Mouse (Mus musculus): ENCODE measurements around the gene Fkrp. TPM values are rescaled to one million over a fixed set of nuclear protein-coding genes. Genes with fewer than 3 reads are reported as not detected.

The Fkrp gene
- polyA plus RNA-seq, 1 experiment from 2014 or later: 14.2 TPM

DNA sequence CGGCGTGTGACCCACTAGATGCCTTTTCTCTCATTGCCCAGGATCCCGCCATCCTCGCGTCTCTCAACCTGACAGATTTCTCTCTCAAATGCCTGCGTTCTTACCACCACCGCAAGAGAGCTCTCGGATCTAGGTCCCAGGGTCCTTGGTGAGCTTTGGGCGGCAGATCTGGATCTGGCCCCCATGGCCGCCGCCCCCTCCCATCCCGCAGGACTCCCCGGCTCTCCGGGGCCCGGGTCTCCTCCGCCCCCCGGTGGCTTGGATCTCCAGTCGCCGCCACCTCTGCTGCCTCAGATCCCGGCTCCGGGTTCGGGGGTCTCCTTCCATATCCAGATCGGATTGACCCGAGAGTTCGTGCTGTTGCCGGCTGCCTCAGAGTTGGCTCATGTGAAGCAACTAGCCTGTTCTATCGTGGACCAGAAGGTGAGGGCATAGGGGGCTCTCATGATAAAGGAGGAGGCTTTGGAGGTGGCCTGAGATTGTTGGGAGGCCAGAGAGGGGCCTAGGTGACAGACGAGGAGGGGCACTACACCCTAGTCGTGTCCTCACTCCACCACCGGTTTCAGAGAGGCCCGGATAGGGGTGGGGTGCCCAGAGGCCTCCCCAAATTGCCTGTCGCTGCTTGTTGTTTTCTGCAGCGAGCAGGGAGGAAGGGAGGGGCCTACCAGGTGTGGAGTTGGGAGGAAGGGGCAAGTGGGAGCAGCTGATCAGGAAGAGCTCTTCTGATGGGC lies 27.1 kb upstream of the Fkrp start:
- peak; percentile 3; the same call in 1 of the 2 replicates for ATAC-seq (ENCODE audit: low FRiP score, low TSS enrichment)
- WGBS: 2% methylated on average over 33 of the region's 33 CpGs
- DNase-seq (ENCODE audit: low spot score): peak; percentile 33

DNA sequence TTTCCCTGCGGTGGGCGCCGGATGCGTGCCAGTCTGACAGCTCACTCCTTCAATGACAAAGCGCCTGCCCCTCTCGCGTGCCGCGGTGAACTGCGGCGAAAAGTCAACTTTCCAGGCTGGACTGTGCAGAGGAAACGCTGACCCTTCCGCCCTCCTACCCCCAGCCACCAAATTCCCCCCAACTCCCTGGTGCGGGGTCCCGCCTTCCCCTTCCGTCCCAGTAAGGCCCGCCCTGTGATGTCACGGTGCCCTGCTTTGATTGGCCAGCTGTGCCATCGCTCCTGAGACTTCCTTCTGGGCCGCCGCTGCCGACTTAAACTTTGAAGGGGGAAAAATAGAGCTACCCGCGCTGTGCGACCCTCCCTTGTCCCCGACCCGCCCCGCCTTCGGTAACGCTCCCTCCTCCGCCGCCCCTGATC lies 26.1 kb upstream of the Fkrp start, which contains the start of gene Prkd2:
Prkd2 (plus strand) TSS at position 258 of the 419 bp plus-strand sequence.
- H3K9me3 ChIP-seq (ENCODE audit: control insufficient read depth, low read length): no peaks in the 10 kb centered on the region
- WGBS: under 1% methylated on average over 31 of the region's 32 CpGs

More for the DNA sequence above, 27.1 kb upstream of the Fkrp start:
- peak overlapping the region; percentile 67 for H3K4me3 ChIP-seq (ENCODE audit: low read depth, low read length)
- H3K9ac ChIP-seq (ENCODE audit: low read length): peak overlapping the region; percentile 84
- no peak for TF ChIP-seq CTCF (IDR thresholded peaks at IDR 0.05; ENCODE audit: low read depth)
- TF ChIP-seq EP300 (optimal IDR thresholded peaks at IDR 0.05): no peak
- no peaks in the 10 kb centered on the region for H3K9me3 ChIP-seq (ENCODE audit: control insufficient read depth, low read length)
- H3K4me1 ChIP-seq (replicated peaks; ENCODE audit: control insufficient read depth, insufficient read depth): peaks cover 5% of the 10 kb centered on the region; the same call in 1 of the 2 replicates
- H3K4me2 ChIP-seq (replicated peaks; ENCODE audit: low read depth): peak overlapping the region; percentile 97
- H3K27ac ChIP-seq (replicated peaks): peak overlapping the region; percentile 85
- no peaks in the 10 kb centered on the region for H3K27me3 ChIP-seq (ENCODE audit: control insufficient read depth, insufficient read depth, low read length)
- H3K36me3 ChIP-seq (ENCODE audit: control insufficient read depth, insufficient read depth, low read length): peaks cover 8% of the 10 kb centered on the region

GRCm38 (mm10) chr7:16841561-16842560 lies 25.3 kb upstream of the Fkrp start:
- ATAC-seq (ENCODE audit: low FRiP score, low TSS enrichment) (no peak), DNase-seq (ENCODE audit: low spot score) (no peak)
- WGBS: 30% methylated on average over 11 of the region's 11 CpGs

More for the DNA sequence above, 26.1 kb upstream of the Fkrp start, which contains the start of gene Prkd2:
- Histone ChIP-seq H3K27me3 (ENCODE audit: control insufficient read depth, insufficient read depth, low read length) (no peaks in the 10 kb centered on the region), H3K9ac (ENCODE audit: low read length) (peak within 1 kb of the TSS; percentile 84), H3K36me3 (ENCODE audit: control insufficient read depth, insufficient read depth, low read length) (peaks cover 17% of the 10 kb centered on the region), H3K27ac (replicated peaks) (peak within 1 kb of the TSS; percentile 85), H3K4me1 (replicated peaks; ENCODE audit: control insufficient read depth, insufficient read depth) (peaks cover 5% of the 10 kb centered on the region; the same call in 1 of the 2 replicates), H3K4me3 (ENCODE audit: low read depth, low read length) (peak within 1 kb of the TSS; percentile 67), H3K4me2 (replicated peaks; ENCODE audit: low read depth) (peak within 1 kb of the TSS; percentile 97)
- TF ChIP-seq EP300 (optimal IDR thresholded peaks at IDR 0.05) (no peak), CTCF (IDR thresholded peaks at IDR 0.05; ENCODE audit: low read depth) (no peak)
- DNase-seq (ENCODE audit: low spot score): peak; percentile 90
- peak; percentile 77; the same call in 1 of the 2 replicates for ATAC-seq (ENCODE audit: low FRiP score, low TSS enrichment)

GRCm38 (mm10) chr7:16841078-16841477 lies 24.5 kb upstream of the Fkrp start:
- Histone ChIP-seq H3K4me1 (replicated peaks; ENCODE audit: control insufficient read depth, insufficient read depth) (peaks cover 5% of the 10 kb centered on the region; the same call in 1 of the 2 replicates), H3K4me2 (replicated peaks; ENCODE audit: low read depth) (no peak overlapping the region), H3K27me3 (ENCODE audit: control insufficient read depth, insufficient read depth, low read length) (no peaks in the 10 kb centered on the region), H3K36me3 (ENCODE audit: control insufficient read depth, insufficient read depth, low read length) (peaks cover 23% of the 10 kb centered on the region), H3K9ac (ENCODE audit: low read length) (no peak overlapping the region), H3K27ac (replicated peaks) (peak overlapping the region; percentile 85), H3K4me3 (ENCODE audit: low read depth, low read length) (no peak overlapping the region), H3K9me3 (ENCODE audit: control insufficient read depth, low read length) (no peaks in the 10 kb centered on the region)
- TF ChIP-seq CTCF (IDR thresholded peaks at IDR 0.05; ENCODE audit: low read depth): no peak
- TF ChIP-seq EP300 (optimal IDR thresholded peaks at IDR 0.05): no peak
- DNase-seq (ENCODE audit: low spot score): no peak
- ATAC-seq (ENCODE audit: low FRiP score, low TSS enrichment): no peak
- 70% methylated on average over 4 of the region's 4 CpGs for WGBS

More at GRCm38 (mm10) chr7:16841561-16842560, 25.3 kb upstream of the Fkrp start:
- TF ChIP-seq EP300 (optimal IDR thresholded peaks at IDR 0.05) (no peak), CTCF (IDR thresholded peaks at IDR 0.05; ENCODE audit: low read depth) (no peak)
- H3K4me3 ChIP-seq (ENCODE audit: low read depth, low read length): no peak overlapping the region
- H3K9me3 ChIP-seq (ENCODE audit: control insufficient read depth, low read length): no peaks in the 10 kb centered on the region
- H3K9ac ChIP-seq (ENCODE audit: low read length): peak overlapping the region; percentile 84; the same call in 1 of the 2 replicates
- peaks cover 23% of the 10 kb centered on the region for H3K36me3 ChIP-seq (ENCODE audit: control insufficient read depth, insufficient read depth, low read length)
- H3K4me2 ChIP-seq (replicated peaks; ENCODE audit: low read depth): peak overlapping the region; percentile 97
- no peaks in the 10 kb centered on the region for H3K27me3 ChIP-seq (ENCODE audit: control insufficient read depth, insufficient read depth, low read length)
- peak overlapping the region; percentile 85 for H3K27ac ChIP-seq (replicated peaks)
- peaks cover 5% of the 10 kb centered on the region; the same call in 1 of the 2 replicates for H3K4me1 ChIP-seq (replicated peaks; ENCODE audit: control insufficient read depth, insufficient read depth)

DNA sequence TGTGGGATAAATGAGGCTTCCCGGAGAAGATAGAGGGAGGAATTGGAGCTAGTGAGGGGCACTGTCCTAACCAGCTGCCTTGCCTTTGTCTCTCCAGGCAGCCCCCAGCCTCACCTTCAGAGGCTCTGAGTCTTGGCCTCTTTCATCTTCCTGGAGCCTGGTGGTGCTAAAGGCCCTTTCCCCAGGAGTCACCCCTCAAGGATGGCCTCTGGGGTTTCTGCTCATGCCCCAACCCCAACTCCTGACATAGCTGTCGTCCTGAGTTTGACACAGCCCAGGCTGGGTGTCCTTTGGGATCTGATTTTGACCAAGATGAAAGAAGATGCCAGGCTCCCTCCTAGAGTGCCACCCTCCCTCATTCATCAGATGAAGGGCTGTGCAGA lies 23.6 kb upstream of the Fkrp start:
- TF ChIP-seq CTCF (IDR thresholded peaks at IDR 0.05; ENCODE audit: low read depth) (no peak), EP300 (optimal IDR thresholded peaks at IDR 0.05) (no peak)
- no peak overlapping the region for H3K27ac ChIP-seq (replicated peaks)
- peaks cover 23% of the 10 kb centered on the region for H3K36me3 ChIP-seq (ENCODE audit: control insufficient read depth, insufficient read depth, low read length)
- no peaks in the 10 kb centered on the region for H3K27me3 ChIP-seq (ENCODE audit: control insufficient read depth, insufficient read depth, low read length)
- DNase-seq (ENCODE audit: low spot score) (no peak), ATAC-seq (ENCODE audit: low FRiP score, low TSS enrichment) (no peak)
- WGBS: 88% methylated on average over 2 of the region's 2 CpGs
- no peak overlapping the region for H3K4me2 ChIP-seq (replicated peaks; ENCODE audit: low read depth)
- no peaks in the 10 kb centered on the region for H3K9me3 ChIP-seq (ENCODE audit: control insufficient read depth, low read length)
- no peak overlapping the region for H3K4me3 ChIP-seq (ENCODE audit: low read depth, low read length)
- H3K4me1 ChIP-seq (replicated peaks; ENCODE audit: control insufficient read depth, insufficient read depth): peaks cover 5% of the 10 kb centered on the region; the same call in 1 of the 2 replicates
- H3K9ac ChIP-seq (ENCODE audit: low read length): no peak overlapping the region

Measured in stomach, postnatal 0 days (tissue).